Mouse (Mus musculus): Measurements from ENCODE around the gene Tmed4. TPM values are rescaled to one million over a fixed set of nuclear protein-coding genes. Genes with fewer than 3 reads are reported as not detected.

Tmed4 gene
- polyA plus RNA-seq, 2 experiments, result 108 to 137 TPM

- WGBS, result 25% methylated on average over 7 of the region's 7 CpGs
- no peak for DNase-seq (ENCODE audit: low spot score)
- 0 out of 2 replicates have a peak, but pooled peaks cover 8% of the 10 kb centered on the region for H3K4me1 ChIP-seq (ENCODE audit: control insufficient read depth, insufficient read depth, low read length)
- H3K27me3 ChIP-seq (ENCODE audit: control insufficient read depth, insufficient read depth, low read length), result no peaks in the 10 kb centered on the region
- H3K4me2 ChIP-seq (replicated peaks; ENCODE audit: low read depth, low read length, severe bottlenecking), result peak overlapping the region; percentile 75
- H3K9me3 ChIP-seq (ENCODE audit: control insufficient read depth, low read length), result no peaks in the 10 kb centered on the region
- ATAC-seq (ENCODE audit: low FRiP score, low read depth), result no peak
- H3K9ac ChIP-seq (ENCODE audit: low read depth, low read length, severe bottlenecking), result peak overlapping the region; percentile 74
- H3K36me3 ChIP-seq (ENCODE audit: control insufficient read depth, insufficient read depth, low read length), result peaks cover 15% of the 10 kb centered on the region
- no peak for TF ChIP-seq POLR2A (IDR thresholded peaks at IDR 0.05; ENCODE audit: borderline replicate concordance, extremely low read depth, insufficient read depth, insufficient read length)
- peak overlapping the region; percentile 77 for H3K4me3 ChIP-seq (replicated peaks; ENCODE audit: low read length)
- H3K27ac ChIP-seq (replicated peaks; ENCODE audit: low read depth, low read length), result peak overlapping the region; percentile 58; the same call in 1 of the 2 replicates
Observed at GRCm38 (mm10) chr11:6275094-6275484, 419 bp upstream of the Tmed4 start.

DNA sequence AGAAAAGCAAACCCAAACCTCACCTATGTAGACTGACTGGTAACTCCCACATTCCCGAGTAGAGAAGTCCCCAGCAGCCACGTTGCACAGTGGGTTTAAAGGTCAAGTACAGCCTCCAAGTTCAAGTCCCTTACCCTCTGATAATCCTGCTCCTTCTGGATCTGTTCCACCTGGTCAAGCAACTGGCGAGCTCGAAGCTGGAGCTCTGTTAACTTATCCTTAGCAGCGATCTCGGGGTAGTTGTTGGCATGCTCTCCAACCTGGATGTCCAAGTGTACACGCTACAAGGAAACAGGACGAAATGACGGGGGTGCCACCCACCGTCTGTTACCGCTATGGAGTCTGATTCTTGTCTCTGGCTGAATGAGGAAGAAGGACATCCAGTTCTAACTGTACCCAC lies 1.1 kb downstream of the Tmed4 start:
- H3K4me2 ChIP-seq (replicated peaks; ENCODE audit: low read depth, low read length, severe bottlenecking), result peak overlapping the region; percentile 75
- 61% methylated on average over 11 of the region's 11 CpGs for WGBS
- no peak for TF ChIP-seq POLR2A (IDR thresholded peaks at IDR 0.05; ENCODE audit: borderline replicate concordance, extremely low read depth, insufficient read depth, insufficient read length)
- no peaks in the 10 kb centered on the region for H3K27me3 ChIP-seq (ENCODE audit: control insufficient read depth, insufficient read depth, low read length)
- peaks cover 15% of the 10 kb centered on the region for H3K36me3 ChIP-seq (ENCODE audit: control insufficient read depth, insufficient read depth, low read length)
- H3K4me3 ChIP-seq (replicated peaks; ENCODE audit: low read length), result peak overlapping the region; percentile 77
- ATAC-seq (ENCODE audit: low FRiP score, low read depth) (no peak), DNase-seq (ENCODE audit: low spot score) (no peak)
- peak overlapping the region; percentile 74 for H3K9ac ChIP-seq (ENCODE audit: low read depth, low read length, severe bottlenecking)
- no peak overlapping the region for H3K27ac ChIP-seq (replicated peaks; ENCODE audit: low read depth, low read length)
- H3K4me1 ChIP-seq (ENCODE audit: control insufficient read depth, insufficient read depth, low read length), result 0 out of 2 replicates have a peak, but pooled peaks cover 8% of the 10 kb centered on the region
- H3K9me3 ChIP-seq (ENCODE audit: control insufficient read depth, low read length), result no peaks in the 10 kb centered on the region

DNA sequence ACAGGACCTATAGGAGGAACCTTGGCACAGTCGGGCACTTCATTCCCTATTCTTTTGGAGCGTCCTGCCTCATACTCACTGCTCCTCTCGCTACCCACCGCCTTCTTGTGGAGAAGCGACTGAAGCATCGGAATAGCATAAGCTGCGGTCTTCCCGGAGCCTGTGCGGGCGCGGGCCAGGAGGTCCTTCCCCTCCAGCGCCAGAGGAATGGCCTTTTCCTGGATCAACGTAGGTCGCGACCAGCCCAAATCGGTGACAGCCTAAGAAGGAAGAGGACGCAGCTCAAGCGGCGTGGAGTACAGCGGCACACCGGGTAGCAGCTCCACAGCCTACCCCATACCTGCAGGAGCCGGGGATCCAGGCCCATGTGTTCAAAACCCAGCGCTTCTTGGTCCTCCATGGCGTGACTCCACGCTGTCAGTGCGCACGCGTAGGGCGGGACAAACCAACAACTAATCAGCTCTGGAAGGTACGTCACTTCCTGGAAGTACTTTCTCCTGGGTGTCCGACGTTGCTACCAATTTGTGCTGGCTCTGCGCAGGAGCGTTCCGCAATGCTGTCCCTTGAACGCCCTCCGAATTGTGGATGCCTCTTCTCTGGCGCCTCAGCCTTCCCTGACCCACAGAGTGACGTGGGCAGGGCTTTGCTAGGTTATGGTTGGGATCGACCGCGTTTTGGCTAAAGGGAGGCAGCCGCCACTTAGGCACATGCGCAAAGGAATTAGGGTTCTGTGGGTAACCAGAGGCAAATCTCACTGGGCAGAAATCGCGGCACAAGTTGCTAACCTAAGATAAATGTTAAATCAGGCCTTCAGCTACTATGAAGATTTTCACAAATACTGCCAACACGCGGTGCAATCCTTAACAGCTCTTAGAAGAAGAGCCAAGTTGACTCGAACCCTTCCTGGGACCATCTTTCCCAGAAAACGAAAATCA lies 7.1 kb downstream of the Tmed4 start, which contains the start of gene Ddx56:
Gene Ddx56, minus strand, starts transcription at position 453 of the 935 bp plus-strand sequence.
- 3% methylated on average over 50 of the region's 50 CpGs for WGBS
- H3K27me3 ChIP-seq (ENCODE audit: control insufficient read depth, insufficient read depth, low read length), result no peaks in the 10 kb centered on the region
- peak; percentile 81; the same call in 1 of the 2 replicates for TF ChIP-seq POLR2A (IDR thresholded peaks at IDR 0.05; ENCODE audit: borderline replicate concordance, extremely low read depth, insufficient read depth, insufficient read length)
- H3K9me3 ChIP-seq (ENCODE audit: control insufficient read depth, low read length), result no peaks in the 10 kb centered on the region
- DNase-seq (ENCODE audit: low spot score) (peak; percentile 98), ATAC-seq (ENCODE audit: low FRiP score, low read depth) (peak; percentile 98)
- peak within 1 kb of the TSS; percentile 96 for H3K27ac ChIP-seq (replicated peaks; ENCODE audit: low read depth, low read length)
- peak within 1 kb of the TSS; percentile 87 for H3K4me3 ChIP-seq (replicated peaks; ENCODE audit: low read length)
- H3K4me1 ChIP-seq (ENCODE audit: control insufficient read depth, insufficient read depth, low read length), result peaks cover 4% of the 10 kb centered on the region
- peaks cover 54% of the 10 kb centered on the region for H3K36me3 ChIP-seq (ENCODE audit: control insufficient read depth, insufficient read depth, low read length)
- H3K4me2 ChIP-seq (replicated peaks; ENCODE audit: low read depth, low read length, severe bottlenecking), result peak within 1 kb of the TSS; percentile 82
- H3K9ac ChIP-seq (ENCODE audit: low read depth, low read length, severe bottlenecking), result peak within 1 kb of the TSS; percentile 80

DNA sequence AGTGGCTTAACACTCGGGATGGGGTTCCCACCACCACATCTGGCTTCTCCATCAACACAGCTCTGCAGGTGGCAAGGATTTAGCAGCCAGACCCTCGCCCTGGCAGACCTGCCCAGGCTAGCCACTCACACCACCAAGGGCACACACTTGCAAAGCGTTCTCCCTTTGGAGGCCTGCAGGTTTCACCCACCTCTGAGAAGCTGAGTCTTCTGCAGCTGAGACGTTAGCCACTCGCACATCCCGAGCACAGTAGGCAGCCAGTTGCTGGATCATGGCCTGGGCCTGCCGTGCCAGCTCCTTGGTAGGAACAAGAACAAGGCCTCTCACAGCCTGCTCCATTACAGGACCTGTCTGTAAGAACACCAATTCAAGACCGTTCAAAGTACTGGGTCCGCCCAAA lies 8.0 kb downstream of the Tmed4 start:
- H3K27ac ChIP-seq (replicated peaks; ENCODE audit: low read depth, low read length), result no peak overlapping the region

DNA sequence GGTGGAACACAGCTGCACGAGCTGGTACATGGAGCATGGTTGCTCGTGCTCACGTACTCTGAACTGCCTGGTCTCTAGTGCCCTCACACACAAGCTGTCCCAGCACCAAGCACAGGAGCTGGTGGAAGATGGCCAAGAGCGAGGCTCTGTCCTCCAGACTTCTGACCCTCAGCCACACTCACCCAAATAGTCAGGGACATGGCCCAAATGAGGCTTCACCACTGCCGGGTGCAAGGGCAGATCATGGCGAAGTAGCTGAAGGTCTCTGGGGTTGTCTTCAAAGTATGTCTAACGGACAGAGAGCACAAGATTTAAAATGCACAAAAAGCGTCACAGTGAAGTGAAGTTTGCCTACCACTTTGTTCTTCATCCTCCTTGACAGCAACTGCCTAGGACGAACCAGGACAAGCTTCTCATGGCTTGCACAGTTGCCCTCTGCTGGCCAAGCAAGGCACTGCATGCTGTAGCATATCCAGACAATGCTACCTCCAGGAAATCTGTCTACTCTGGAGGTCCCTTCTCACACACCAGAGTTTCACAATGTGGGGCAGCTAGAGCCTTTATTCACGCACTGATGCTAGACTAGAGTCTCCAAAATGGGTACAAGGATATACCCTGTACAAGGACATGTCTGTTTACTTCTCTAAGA lies 13.1 kb downstream of the Tmed4 start:
- WGBS, result 85% methylated on average over 10 of the region's 10 CpGs

More for the DNA sequence above, 8.0 kb downstream of the Tmed4 start:
- ATAC-seq (ENCODE audit: low FRiP score, low read depth) (no peak), DNase-seq (ENCODE audit: low spot score) (no peak)
- Histone ChIP-seq H3K4me1 (ENCODE audit: control insufficient read depth, insufficient read depth, low read length) (peaks cover 4% of the 10 kb centered on the region), H3K9me3 (ENCODE audit: control insufficient read depth, low read length) (no peaks in the 10 kb centered on the region), H3K9ac (ENCODE audit: low read depth, low read length, severe bottlenecking) (peak overlapping the region; percentile 80), H3K4me3 (replicated peaks; ENCODE audit: low read length) (peak overlapping the region; percentile 87), H3K27me3 (ENCODE audit: control insufficient read depth, insufficient read depth, low read length) (no peaks in the 10 kb centered on the region), H3K36me3 (ENCODE audit: control insufficient read depth, insufficient read depth, low read length) (peaks cover 62% of the 10 kb centered on the region), H3K4me2 (replicated peaks; ENCODE audit: low read depth, low read length, severe bottlenecking) (peak overlapping the region; percentile 67)
- TF ChIP-seq POLR2A (IDR thresholded peaks at IDR 0.05; ENCODE audit: borderline replicate concordance, extremely low read depth, insufficient read depth, insufficient read length), result no peak
- 65% methylated on average over 9 of the region's 9 CpGs for WGBS

More for the DNA sequence above, 13.1 kb downstream of the Tmed4 start:
- Histone ChIP-seq H3K4me3 (replicated peaks; ENCODE audit: low read length) (no peak overlapping the region), H3K9ac (ENCODE audit: low read depth, low read length, severe bottlenecking) (no peak overlapping the region), H3K36me3 (ENCODE audit: control insufficient read depth, insufficient read depth, low read length) (peaks cover 91% of the 10 kb centered on the region), H3K4me1 (ENCODE audit: control insufficient read depth, insufficient read depth, low read length) (peaks cover 1% of the 10 kb centered on the region), H3K27me3 (ENCODE audit: control insufficient read depth, insufficient read depth, low read length) (no peaks in the 10 kb centered on the region), H3K9me3 (ENCODE audit: control insufficient read depth, low read length) (no peaks in the 10 kb centered on the region), H3K4me2 (replicated peaks; ENCODE audit: low read depth, low read length, severe bottlenecking) (no peak overlapping the region), H3K27ac (replicated peaks; ENCODE audit: low read depth, low read length) (no peak overlapping the region)
- no peak for ATAC-seq (ENCODE audit: low FRiP score, low read depth)
- peak; percentile 85 for DNase-seq (ENCODE audit: low spot score)
- TF ChIP-seq POLR2A (IDR thresholded peaks at IDR 0.05; ENCODE audit: borderline replicate concordance, extremely low read depth, insufficient read depth, insufficient read length), result no peak

Data from limb, embryonic 14.5 days (tissue).